Comparison of ENCODE assay signal across 23 mouse cellular contexts in genomic region chrX:42489446-42489845, GRCm38 (mm10). TPM values are rescaled to one million over a fixed set of nuclear protein-coding genes. Genes with fewer than 3 reads are reported as not detected.
"Had no signal": no experiment of that assay in that cellular context is flagged by ENCODE, and none has a peak within 500 bp of the region (broad histone marks: within the 10 kb centered on the region; RNA-seq: fewer than 3 reads in every experiment).

Gene Tex13c2, plus strand, starts transcription at chrX:42489691.

- H3K27ac ChIP-seq: limb, embryonic 12.5 days; limb, embryonic 15.5 days; liver, embryonic 12.5 days; liver, embryonic 15.5 days; lung, embryonic 15.5 days; midbrain, embryonic 10.5 days; midbrain, embryonic 13.5 days; neural tube, embryonic 13.5 days had no signal

- H3K36me3 ChIP-seq: limb, embryonic 12.5 days; limb, embryonic 15.5 days; liver, embryonic 12.5 days; liver, embryonic 15.5 days; lung, embryonic 15.5 days; midbrain, embryonic 10.5 days; midbrain, embryonic 13.5 days; neural tube, embryonic 13.5 days had no signal

- H3K9me3 ChIP-seq: limb, embryonic 12.5 days; limb, embryonic 15.5 days; liver, embryonic 12.5 days; liver, embryonic 15.5 days; lung, embryonic 15.5 days; neural tube, embryonic 13.5 days had no signal

- H3K9ac ChIP-seq: limb, embryonic 12.5 days; limb, embryonic 15.5 days; liver, embryonic 12.5 days; liver, embryonic 15.5 days; lung, embryonic 15.5 days; midbrain, embryonic 13.5 days; neural tube, embryonic 13.5 days had no signal

- H3K4me1 ChIP-seq: limb, embryonic 12.5 days; limb, embryonic 15.5 days; liver, embryonic 12.5 days; liver, embryonic 15.5 days; lung, embryonic 15.5 days; megakaryocyte, embryonic 14.5 days; midbrain, embryonic 10.5 days; midbrain, embryonic 13.5 days; neural tube, embryonic 13.5 days had no signal

- H3K4me3 ChIP-seq: limb, embryonic 12.5 days; limb, embryonic 15.5 days; liver, embryonic 12.5 days; liver, embryonic 15.5 days; lung, embryonic 15.5 days; megakaryocyte, embryonic 14.5 days; midbrain, embryonic 10.5 days; midbrain, embryonic 13.5 days; myocyte; neural tube, embryonic 13.5 days had no signal

- DNase-seq: kidney, postnatal 14 days; kidney, postnatal 4 days; left cerebral cortex, postnatal 4 days; lung, adult 18-20 months; lung, postnatal 10 days; lung, postnatal 36 days; retina, postnatal 1 day; thymus, adult 18-20 months; thymus, postnatal 36 days had no signal

RNA-seq across cellular contexts. Expression of gene Tex13c2, which starts in this region (rescaled TPM):
- total RNA-seq: left cerebral cortex, adult 8-10 months; left cerebral cortex, postnatal 14 days; left cerebral cortex, postnatal 4 days; monocyte, adult 5-6 weeks; neutrophil, adult 5-6 weeks had no signal
